Mouse (Mus musculus): ENCODE measurements at regions not wholly inside any gene's neighbourhood (a gene's known extent, or its start where the extent isn't known, plus 50 kb on each side); places are given as distances from the start of the nearest gene placed in this dataset.

- TF ChIP-seq EP300 (IDR thresholded peaks at IDR 0.05; ENCODE audit: low read length) = no peak
- no peak for TF ChIP-seq MAZ (IDR thresholded peaks at IDR 0.05; ENCODE audit: low read depth, low read length)
- no peak for TF ChIP-seq CTCF (conservative IDR thresholded peaks at IDR 0.05 in 1 of 2, IDR thresholded peaks at IDR 0.05 in 1 of 2; ENCODE audit: low read depth in 2 of 2, low read length in 2 of 2)
- no peak for TF ChIP-seq IRF4 (IDR thresholded peaks at IDR 0.05; ENCODE audit: low read depth, low read length)
- no peak for TF ChIP-seq CHD2 (IDR thresholded peaks at IDR 0.05; ENCODE audit: low read length)
- no peak for TF ChIP-seq TCF12 (IDR thresholded peaks at IDR 0.05; ENCODE audit: low read depth, low read length)
- TF ChIP-seq ZKSCAN1 (IDR thresholded peaks at IDR 0.05; ENCODE audit: borderline replicate concordance, low read depth, low read length) = no peak
- TF ChIP-seq NRF1 (IDR thresholded peaks at IDR 0.05; ENCODE audit: low read depth, low read length) = no peak
- TF ChIP-seq POLR2A (IDR thresholded peaks at IDR 0.05; ENCODE audit: low read depth, low read length) = no peak
- no peak for TF ChIP-seq RAD21 (IDR thresholded peaks at IDR 0.05; ENCODE audit: low read depth, low read length)
- TF ChIP-seq HCFC1 (IDR thresholded peaks at IDR 0.05; ENCODE audit: low read depth, low read length) = no peak
- no peak for TF ChIP-seq MAFK (IDR thresholded peaks at IDR 0.05; ENCODE audit: insufficient replicate concordance, low read length)
These were observed 82.5 kb downstream of the B3gnt5 start for GRCm38 (mm10) chr16:19842346-19843025.
